Mouse (Mus musculus) olfactory bulb, adult 2 months (tissue): Measurements from ENCODE around the gene Vcl.

Experiments
- CTCF ChIP-seq: fragments of 200-500 bp; IDR thresholded peaks from 2 replicates; pipeline ENCODE4 v1.5.1; 2012; ENCODE audit warnings: low read depth, mild to moderate bottlenecking, low read length, moderate library complexity; ENCODE audit not compliant: insufficient read depth
- POLR2A ChIP-seq: fragments of 200-500 bp; IDR thresholded peaks from 2 replicates; pipeline ENCODE4 v1.6.1; 2012; ENCODE audit warnings: mild to moderate bottlenecking, low read depth, low read length, moderate library complexity; ENCODE audit not compliant: insufficient read depth

DNA sequence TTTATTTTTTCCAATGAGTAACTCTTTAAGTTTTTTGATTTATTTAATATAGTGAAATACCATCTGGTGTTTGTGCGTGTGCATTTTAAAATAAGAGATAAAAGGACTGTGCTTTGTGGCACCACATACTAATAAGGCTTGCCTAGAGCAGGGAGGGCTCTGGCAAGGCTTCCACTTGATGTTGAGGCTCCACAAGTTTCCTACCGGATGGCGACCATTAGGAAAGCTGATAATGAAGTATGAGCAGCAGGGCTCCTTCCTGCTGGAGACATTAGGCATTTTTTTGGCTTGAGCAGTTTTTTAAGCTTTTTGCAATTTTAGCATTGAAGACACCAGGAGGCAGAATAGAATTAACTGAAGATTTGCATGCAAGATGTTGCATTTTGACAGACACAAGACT lies 65.3 kb downstream of the Vcl start:
- no peak for TF ChIP-seq CTCF
- no peak for TF ChIP-seq POLR2A
